11 mouse cellular contexts compared by ENCODE assay signal in the genomic region with DNA sequence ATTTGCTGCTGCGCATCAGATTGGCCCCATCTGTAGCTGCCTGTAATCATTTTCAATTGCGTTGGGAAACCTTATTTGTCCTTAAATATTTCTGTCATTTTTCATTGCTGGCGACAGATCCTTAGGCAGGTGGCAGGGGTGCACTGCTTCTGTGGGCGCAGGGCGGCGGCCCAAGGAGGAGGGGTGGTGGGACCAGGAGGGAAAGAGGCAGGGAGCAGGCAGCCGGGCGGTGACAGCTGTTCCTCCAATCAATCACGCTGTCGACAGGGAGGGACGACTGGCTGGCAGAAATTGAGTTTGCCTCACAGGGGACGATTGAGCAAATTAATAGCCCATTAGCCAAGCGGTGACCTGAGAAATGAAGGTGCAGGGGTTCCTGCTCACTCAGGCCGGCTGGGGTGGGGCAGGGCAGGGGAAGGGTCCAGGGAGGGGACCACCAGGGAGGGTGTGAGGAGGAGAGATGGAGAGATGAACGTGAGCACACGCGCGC.
DNase-seq lines count a peak whose midpoint lies in the region; ATAC-seq and TF ChIP-seq lines count a peak whose summit lies in the region.
"Had no signal": no experiment of that assay in that cellular context is flagged by ENCODE, and none has a peak within 500 bp of the region (broad histone marks: within the 10 kb centered on the region; RNA-seq: fewer than 3 reads in every experiment).

No protein-coding gene starts in this region.

- peak overlapping the region; percentile 44 for H3K4me2 ChIP-seq in forebrain, postnatal 0 days (ENCODE audit: low read depth)
- H3K4me2 ChIP-seq in neural tube, embryonic 13.5 days: peak overlapping the region; percentile 41
- no peak overlapping the region for H3K4me2 ChIP-seq in liver, embryonic 11.5 days
- H3K4me2 ChIP-seq: embryonic facial prominence, embryonic 15.5 days had no signal

- H3K36me3 ChIP-seq in forebrain, postnatal 0 days (ENCODE audit: insufficient read depth): no peaks in the 10 kb centered on the region
- no peaks in the 10 kb centered on the region for H3K36me3 ChIP-seq in neural tube, embryonic 13.5 days
- H3K36me3 ChIP-seq in liver, embryonic 11.5 days (ENCODE audit: control insufficient read depth, insufficient read depth, low read length): no peaks in the 10 kb centered on the region
- H3K36me3 ChIP-seq: embryonic facial prominence, embryonic 15.5 days had no signal

- H3K27ac ChIP-seq in forebrain, postnatal 0 days (ENCODE audit: low read depth, low read length): no peak overlapping the region
- peak overlapping the region; percentile 39; the same call in 1 of the 2 replicates for H3K27ac ChIP-seq in neural tube, embryonic 13.5 days (replicated peaks)
- no peak overlapping the region for H3K27ac ChIP-seq in liver, embryonic 11.5 days (ENCODE audit: low read depth, low read length)
- H3K27ac ChIP-seq: embryonic facial prominence, embryonic 15.5 days; macrophage had no signal

- peak; percentile 51 for ATAC-seq in forebrain, postnatal 0 days
- 0 out of 2 replicates have a peak, but pooled peaks have one; percentile 34 for ATAC-seq in neural tube, embryonic 13.5 days (ENCODE audit: low read depth)
- no peak for ATAC-seq in liver, embryonic 11.5 days (replicated peaks; ENCODE audit: low FRiP score)

- peaks cover 10% of the 10 kb centered on the region for H3K27me3 ChIP-seq in forebrain, postnatal 0 days (ENCODE audit: insufficient read depth, low read length)
- peaks cover 90% of the 10 kb centered on the region for H3K27me3 ChIP-seq in neural tube, embryonic 13.5 days
- H3K27me3 ChIP-seq in liver, embryonic 11.5 days (replicated peaks; ENCODE audit: control insufficient read depth, insufficient read depth, low read length): peaks cover 47% of the 10 kb centered on the region

- H3K4me1 ChIP-seq in forebrain, postnatal 0 days (ENCODE audit: insufficient read depth): no peaks in the 10 kb centered on the region
- H3K4me1 ChIP-seq in neural tube, embryonic 13.5 days (replicated peaks): peaks cover 66% of the 10 kb centered on the region
- peaks cover 18% of the 10 kb centered on the region for H3K4me1 ChIP-seq in liver, embryonic 11.5 days (replicated peaks; ENCODE audit: control insufficient read depth, insufficient read depth, low read length)

- peak overlapping the region; percentile 25; the same call in 1 of the 2 replicates for H3K9ac ChIP-seq in forebrain, postnatal 0 days
- H3K9ac ChIP-seq in neural tube, embryonic 13.5 days: peak overlapping the region; percentile 6; the same call in 1 of the 2 replicates
- H3K9ac ChIP-seq in liver, embryonic 11.5 days (ENCODE audit: low read depth, low read length): no peak overlapping the region
- H3K9ac ChIP-seq: embryonic facial prominence, embryonic 15.5 days had no signal

- H3K4me3 ChIP-seq in forebrain, postnatal 0 days (ENCODE audit: low read depth, low read length): peak overlapping the region; percentile 7; the same call in 1 of the 2 replicates
- H3K4me3 ChIP-seq in neural tube, embryonic 13.5 days: no peak overlapping the region; the same call in 1 of the 2 replicates
- no peak overlapping the region for H3K4me3 ChIP-seq in liver, embryonic 11.5 days (ENCODE audit: low read depth, low read length)
- H3K4me3 ChIP-seq: embryonic facial prominence, embryonic 15.5 days had no signal

- DNase-seq in gastrocnemius, adult 18-20 months (ENCODE audit: low spot score): peak; percentile 38
- DNase-seq in gastrocnemius, postnatal 36 days: no peak
- DNase-seq in forebrain, postnatal 0 days: peak; percentile 18
- peak; percentile 56 to 67 for DNase-seq in layer of hippocampus, postnatal 14 days (ENCODE audit: low spot score in 2 of 2)
- no peak for DNase-seq in cerebellum, adult 9-11 months
- no peak for DNase-seq in liver, embryonic 11.5 days (ENCODE audit: low spot score)
- DNase-seq in thymus, postnatal 25 days: no peak
- DNase-seq: heart, postnatal 10 days had no signal

- WGBS in forebrain, postnatal 0 days: 21% methylated on average over 18 of the region's 18 CpGs
- 10% methylated on average over 18 of the region's 18 CpGs for WGBS in neural tube, embryonic 13.5 days
- WGBS in liver, embryonic 11.5 days: 16% methylated on average over 18 of the region's 18 CpGs

- no peaks in the 10 kb centered on the region for H3K9me3 ChIP-seq in forebrain, postnatal 0 days (ENCODE audit: low read length)
- no peaks in the 10 kb centered on the region for H3K9me3 ChIP-seq in neural tube, embryonic 13.5 days
- no peaks in the 10 kb centered on the region for H3K9me3 ChIP-seq in liver, embryonic 11.5 days (ENCODE audit: control insufficient read depth, low read length)
- H3K9me3 ChIP-seq: embryonic facial prominence, embryonic 15.5 days had no signal

- TF ChIP-seq CTCF in forebrain, postnatal 0 days (IDR thresholded peaks at IDR 0.05; ENCODE audit: low read depth): no peak

- intact Hi-C loops in gastrocnemius, postnatal 36 days (cut with DNase I): no loop called here

Comparison
In these comparisons a context has a peak if more than half of its experiments do, and no peak if none do; other contexts are left out.
1. DNase-seq: peak in gastrocnemius, adult 18-20 months (single experiment), forebrain, postnatal 0 days (single experiment) and layer of hippocampus, postnatal 14 days (2 of 2); none in gastrocnemius, postnatal 36 days (0 of 2), cerebellum, adult 9-11 months (single experiment), liver, embryonic 11.5 days (single experiment) and thymus, postnatal 25 days (single experiment).